Mouse (Mus musculus) spleen, adult 2 months (tissue): ENCODE results near the gene Fcgr2b. TPM values are rescaled to one million over a fixed set of nuclear protein-coding genes. Genes with fewer than 3 reads are reported as not detected.

Experiments used
- DNase-seq, 2 experiments: peaks; one replicate each; pipeline versions ENCODE4 v3.0.0 to v3.0.0-alpha.2; 2012 to 2021; ENCODE audit warnings: low spot score in 2 of 2, low read depth in 1 of 2
- H3K27ac ChIP-seq: fragments of 200-500 bp; 2 replicates; pipeline ENCODE4 v1.5.1; 2012; ENCODE audit warnings: low read length, inconsistent platforms; ENCODE audit not compliant: insufficient read depth
- H3K27me3 ChIP-seq: fragments of 200-500 bp; 2 replicates; pipeline ENCODE4 v1.6.1; 2012; ENCODE audit warnings: mild to moderate bottlenecking, moderate library complexity, low read length, inconsistent platforms; ENCODE audit not compliant: control insufficient read depth, insufficient read depth
- H3K36me3 ChIP-seq: fragments of 200-500 bp; 2 replicates; pipeline ENCODE4 v1.6.1; 2012; ENCODE audit warnings: mild to moderate bottlenecking, low read length, inconsistent platforms; ENCODE audit not compliant: control insufficient read depth, insufficient read depth
- H3K4me1 ChIP-seq: fragments of 200-500 bp; 2 replicates; pipeline ENCODE4 v1.6.1; 2011; ENCODE audit warnings: inconsistent platforms; ENCODE audit not compliant: control insufficient read depth, insufficient read depth, insufficient read length
- H3K4me3 ChIP-seq: fragments of 200-500 bp; 2 replicates; pipeline ENCODE4 v1.5.1; 2011; ENCODE audit warnings: mild to moderate bottlenecking, inconsistent platforms; ENCODE audit not compliant: insufficient read depth, insufficient read length; ENCODE audit errors: extremely low read depth
- CTCF ChIP-seq: fragments of 200-500 bp; IDR thresholded peaks from 2 replicates; pipeline ENCODE4 v1.5.1; 2011; ENCODE audit warnings: mild to moderate bottlenecking, inconsistent platforms; ENCODE audit not compliant: insufficient read depth, insufficient read length, insufficient replicate concordance; ENCODE audit errors: extremely low read depth
- POLR2A ChIP-seq: fragments of 200-500 bp; IDR thresholded peaks from 2 replicates; pipeline ENCODE4 v1.6.1; 2011; ENCODE audit warnings: low read depth, low read length, inconsistent platforms
- WGBS: fragments of 180-500 bp; shearing (Covaris S2); methylation state at CpG from one replicate; pipeline ENCODE4 v1.1.7; 2018; 5-methylcytosine and 5-hydroxymethylcytosine counted together
- polyA plus RNA-seq: library from polyadenylated mRNA; depleted of rRNA; stranded (reverse); fragments of >200 nt; gene quantifications from 2 replicates; pipeline ENCODE4 v1.2.3, GENCODE M21; 2012; rRNA removed

Fcgr2b gene
- polyA plus RNA-seq, 1 experiment: 71.3 TPM

DNA sequence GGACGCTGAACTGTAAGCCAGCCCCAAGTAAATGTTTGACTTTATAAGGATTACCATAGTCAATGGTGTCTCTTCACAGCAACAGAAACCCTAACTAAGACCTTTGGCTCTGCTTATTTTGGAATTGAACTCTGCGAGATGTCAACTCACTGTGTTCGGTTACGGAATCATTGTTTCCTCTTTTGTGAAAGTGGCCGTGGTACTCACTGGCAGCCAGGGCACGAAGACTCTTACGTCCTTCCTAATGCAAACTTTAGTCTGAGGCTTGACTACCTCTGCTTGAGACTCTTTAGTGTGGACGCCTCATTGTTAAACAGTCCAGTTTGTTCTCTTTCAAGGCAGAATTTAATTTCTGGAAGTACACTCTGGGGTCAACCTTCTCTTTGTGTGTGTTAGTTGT is 57.0 kb downstream of the Fcgr2b start:
- 89% methylated on average over 8 of the region's 8 CpGs for WGBS
- DNase-seq: no peak
- TF ChIP-seq CTCF (no peak), POLR2A (no peak)
- H3K27ac ChIP-seq: no peak overlapping the region
- H3K36me3 ChIP-seq: peaks cover 31% of the 10 kb centered on the region
- H3K4me1 ChIP-seq: peaks cover 6% of the 10 kb centered on the region
- no peaks in the 10 kb centered on the region for H3K27me3 ChIP-seq
- H3K4me3 ChIP-seq: no peak overlapping the region

DNA sequence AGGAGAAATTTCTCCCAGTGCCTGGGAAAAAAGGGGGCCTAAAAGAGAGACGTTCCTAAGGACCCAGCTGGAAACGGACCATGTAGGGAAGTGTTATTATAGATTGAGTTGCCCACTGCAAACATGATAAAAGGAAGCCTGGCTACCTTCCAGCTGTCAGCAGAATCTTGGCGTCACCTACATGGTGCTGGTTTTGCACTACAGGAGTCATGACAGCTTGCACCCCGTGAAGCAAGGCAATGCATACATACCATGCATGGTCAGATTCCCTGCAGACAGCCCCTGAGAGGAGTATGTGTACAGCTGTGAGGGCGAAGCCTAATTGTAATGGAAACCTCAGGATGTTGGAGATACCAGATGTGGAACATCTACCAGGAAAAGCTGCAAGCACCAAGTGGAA is 60.7 kb downstream of the Fcgr2b start:
- Histone ChIP-seq H3K36me3 (peaks cover 23% of the 10 kb centered on the region; the same call in 1 of the 2 replicates), H3K4me1 (no peaks in the 10 kb centered on the region), H3K27me3 (no peaks in the 10 kb centered on the region), H3K27ac (no peak overlapping the region), H3K4me3 (no peak overlapping the region)
- no peak for DNase-seq
- 80% methylated on average over 5 of the region's 5 CpGs for WGBS
- TF ChIP-seq CTCF: no peak
- no peak for TF ChIP-seq POLR2A

DNA sequence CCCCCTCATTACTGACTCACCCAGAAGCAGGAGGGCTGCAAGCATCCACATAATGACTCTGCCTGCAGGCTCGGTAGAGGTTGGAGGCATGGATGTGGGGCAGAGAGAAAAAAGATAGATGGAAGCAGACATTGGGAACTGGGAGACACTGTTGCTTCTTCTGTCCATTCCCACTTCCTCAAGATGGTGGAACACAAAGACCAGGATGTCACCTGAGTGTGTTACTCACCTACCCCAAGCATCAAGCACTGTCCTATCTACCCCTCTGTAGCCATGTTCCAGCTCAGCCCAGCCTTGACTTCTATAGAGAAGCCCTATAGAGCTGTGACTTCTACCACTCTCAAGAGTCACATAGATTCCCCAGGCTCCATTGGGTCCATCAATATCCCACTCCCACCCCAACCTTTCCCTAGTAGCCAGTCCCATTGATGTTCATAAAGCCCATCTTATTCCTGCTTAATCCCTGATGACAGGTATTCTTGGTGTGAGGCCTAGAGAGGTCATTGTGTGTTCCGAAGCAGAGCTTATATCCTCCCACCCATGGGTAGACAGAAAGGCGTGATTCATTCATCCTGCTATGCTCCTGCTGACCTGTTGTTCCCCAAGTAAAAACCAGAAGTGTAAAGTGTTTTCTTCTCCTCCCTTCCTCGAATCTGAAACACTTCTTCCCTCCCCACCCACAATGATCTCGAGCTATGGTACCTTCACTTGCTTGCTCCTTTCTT is 63.3 kb downstream of the Fcgr2b start, which contains the start of gene Fcrlb:
Gene Fcrlb (minus strand): TSS at position 51 of the 725 bp plus-strand sequence.
- Histone ChIP-seq H3K27ac (no peak within 1 kb of the TSS), H3K27me3 (no peaks in the 10 kb centered on the region), H3K36me3 (peaks cover 10% of the 10 kb centered on the region; the same call in 1 of the 2 replicates), H3K4me1 (peaks cover 9% of the 10 kb centered on the region; the same call in 1 of the 2 replicates), H3K4me3 (no peak within 1 kb of the TSS)
- no peak for TF ChIP-seq CTCF
- no peak for TF ChIP-seq POLR2A
- DNase-seq: no peak
- WGBS: 78% methylated on average over 5 of the region's 5 CpGs

GRCm38 (mm10) chr1:170911907-170912660 is 64.3 kb downstream of the Fcgr2b start:
- Histone ChIP-seq H3K4me3 (no peak overlapping the region), H3K27ac (no peak overlapping the region), H3K27me3 (peaks cover 1% of the 10 kb centered on the region; the same call in 1 of the 2 replicates), H3K4me1 (peaks cover 17% of the 10 kb centered on the region), H3K36me3 (peaks cover 6% of the 10 kb centered on the region; the same call in 1 of the 2 replicates)
- no peak for DNase-seq
- WGBS: 77% methylated on average over 11 of the region's 11 CpGs
- TF ChIP-seq CTCF (no peak), POLR2A (no peak)

Other genes with a start within 250 kb of the Fcgr2b start
- gene Atf6, start 108.8 kb downstream of the Fcgr2b start, polyA plus RNA-seq: 9.6 and 10.2 TPM in 2 replicates
- gene Gm26620, start 91.5 kb downstream of the Fcgr2b start, polyA plus RNA-seq: 0.44 and 1.2 TPM in 2 replicates
- 11.0 and 15.0 TPM in 2 replicates for gene Dusp12, start 91.0 kb downstream of the Fcgr2b start, polyA plus RNA-seq
- 1.5 and 2.5 TPM in 2 replicates for gene Fcrlb, start 63.6 kb downstream of the Fcgr2b start, polyA plus RNA-seq
- gene Fcrla, start 49.0 kb downstream of the Fcgr2b start, polyA plus RNA-seq: 116 and 142 TPM in 2 replicates
- 7.6 and 11.4 TPM in 2 replicates for gene Fcgr4, start 42.4 kb upstream of the Fcgr2b start, polyA plus RNA-seq
- gene Fcgr3, start 88.4 kb upstream of the Fcgr2b start, polyA plus RNA-seq: 20.6 and 24.5 TPM in 2 replicates
- 2.4 and 3.4 TPM in 2 replicates for gene Cfap126, start 137.4 kb upstream of the Fcgr2b start, polyA plus RNA-seq
- 65.7 and 67.8 TPM in 2 replicates for gene Sdhc, start 174.1 kb upstream of the Fcgr2b start, polyA plus RNA-seq
- gene Mpz, start 174.2 kb upstream of the Fcgr2b start, polyA plus RNA-seq: 0.47 and 1.1 TPM in 2 replicates
- 3.8 and 4.4 TPM in 2 replicates for gene Pcp4l1, start 219.7 kb upstream of the Fcgr2b start, polyA plus RNA-seq
- not detected in 2 replicates for gene Nr1i3, start 237.4 kb upstream of the Fcgr2b start, polyA plus RNA-seq
- 17.5 and 20.3 TPM in 2 replicates for gene Tomm40l, start 246.0 kb upstream of the Fcgr2b start, polyA plus RNA-seq
- 1.2 and 1.8 TPM in 2 replicates for gene Apoa2, start 248.5 kb upstream of the Fcgr2b start, polyA plus RNA-seq